ENCODE assay signal across 12 mouse cellular contexts in the genomic region with DNA sequence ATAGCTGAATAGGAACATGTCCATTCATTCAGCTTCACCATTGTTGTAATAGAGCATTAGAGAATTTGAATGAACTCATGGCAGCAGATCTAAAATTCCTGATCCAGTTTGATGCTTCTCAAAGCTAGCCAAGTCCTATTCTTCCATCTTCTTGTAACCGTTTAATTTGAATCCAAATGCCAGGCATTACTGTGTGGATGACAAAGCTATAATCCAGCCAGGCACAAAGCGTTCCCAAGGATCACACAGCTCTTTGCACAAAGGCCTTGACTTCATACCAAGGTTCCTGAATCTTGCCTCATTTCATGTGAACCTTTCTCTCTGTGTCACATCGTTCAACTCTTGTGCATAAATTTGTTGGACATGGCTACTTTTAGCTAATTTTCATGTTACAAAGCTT. TPM values are rescaled to one million over a fixed set of nuclear protein-coding genes. Genes with fewer than 3 reads are reported as not detected.
"Had no signal": no experiment of that assay in that cellular context is flagged by ENCODE, and none has a peak within 500 bp of the region (broad histone marks: within the 10 kb centered on the region; RNA-seq: fewer than 3 reads in every experiment).

No protein-coding gene starts in this region.

- DNase-seq: kidney, postnatal 10 days; kidney, postnatal 36 days; layer of hippocampus, postnatal 36 days; liver, postnatal 0 days; lung, embryonic 14.5 days; right cerebral cortex, adult 18-20 months; right cerebral cortex, postnatal 14 days; right cerebral cortex, postnatal 4 days; spleen, adult 18-20 months; thymus, postnatal 25 days had no signal

RNA-seq across cellular contexts. Expression of a gene that starts 53.1 kb away (rescaled TPM):
- total RNA-seq: megakaryocyte, adult 5-6 weeks had no signal
- polyA plus RNA-seq: macrophage had no signal
